Mouse (Mus musculus) T-helper 17 cell (primary cell): Measurements from ENCODE around the gene Sun1.

Experiments
- in situ Hi-C, 2 experiments: fragments of 300-600 bp; cut with MboI, MseI; formaldehyde crosslinking; loops; 1 replicate in 1 of 2; 2 replicates in 1 of 2; pipeline ENCODE4 v1.15.1; 2025; ENCODE audit warnings: high pct_unique_total_duplicates in 2 of 2

Gene Sun1

DNA sequence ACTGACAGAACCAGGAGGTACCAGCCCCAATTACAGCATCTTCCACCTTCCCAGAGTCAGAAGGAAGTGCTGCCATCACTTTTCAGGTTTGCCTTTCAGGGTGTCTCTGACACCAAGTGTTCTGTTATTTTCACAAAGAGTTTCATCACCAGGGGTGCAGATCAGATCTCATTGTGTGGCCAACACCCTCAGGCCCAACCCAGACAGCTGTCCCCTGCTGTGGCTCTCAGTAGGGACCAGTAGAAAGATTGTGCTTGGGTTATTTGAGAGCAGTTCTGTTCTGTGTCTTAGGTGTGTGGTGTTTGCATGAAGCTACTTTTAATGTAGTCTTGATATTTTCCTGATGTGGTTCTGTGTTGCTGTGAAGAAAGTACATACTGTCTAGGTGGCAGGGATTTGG lies 7.7 kb downstream of the Sun1 start:
- in situ Hi-C loops: no loop called here

DNA sequence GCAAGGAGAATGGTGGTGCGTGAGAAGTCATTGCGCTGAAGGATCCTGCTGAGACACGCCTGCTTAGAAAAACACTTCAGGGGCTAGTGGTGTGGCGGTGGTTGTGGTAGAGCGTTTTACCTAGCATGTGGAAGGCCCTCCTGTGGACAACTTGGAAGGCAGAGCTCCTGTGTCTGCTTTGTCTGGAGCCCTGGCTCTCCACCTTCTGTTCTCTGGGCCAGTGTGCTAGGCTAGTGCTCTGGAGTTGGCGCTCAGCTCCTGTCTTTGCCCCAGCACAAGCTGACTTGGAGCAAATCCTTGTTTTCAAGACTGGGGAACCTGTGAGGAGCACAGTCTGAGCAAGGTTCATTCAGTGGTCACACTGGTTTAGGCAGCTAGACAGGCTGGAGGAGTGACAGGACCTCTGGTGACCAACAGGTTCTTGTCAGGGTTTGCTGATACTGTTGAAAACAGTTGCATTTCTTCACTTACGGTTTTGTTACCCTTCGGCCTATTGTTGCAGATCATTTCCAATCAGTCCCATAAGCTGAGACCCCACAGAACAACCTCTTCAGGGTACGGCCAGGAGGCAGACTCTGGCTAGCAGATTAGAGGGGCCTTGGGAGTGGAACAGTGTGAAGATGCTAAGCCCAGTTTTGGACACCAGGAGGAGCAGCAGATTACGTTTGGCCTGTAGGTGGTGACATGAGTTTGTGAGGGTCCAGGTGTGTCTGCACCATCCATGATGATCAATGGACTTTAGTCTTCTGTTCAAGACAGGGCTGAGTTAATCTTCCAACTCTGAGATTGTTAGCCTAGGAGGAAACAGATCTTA lies 8.6 kb downstream of the Sun1 start:
- in situ Hi-C loops: no loop called here

DNA sequence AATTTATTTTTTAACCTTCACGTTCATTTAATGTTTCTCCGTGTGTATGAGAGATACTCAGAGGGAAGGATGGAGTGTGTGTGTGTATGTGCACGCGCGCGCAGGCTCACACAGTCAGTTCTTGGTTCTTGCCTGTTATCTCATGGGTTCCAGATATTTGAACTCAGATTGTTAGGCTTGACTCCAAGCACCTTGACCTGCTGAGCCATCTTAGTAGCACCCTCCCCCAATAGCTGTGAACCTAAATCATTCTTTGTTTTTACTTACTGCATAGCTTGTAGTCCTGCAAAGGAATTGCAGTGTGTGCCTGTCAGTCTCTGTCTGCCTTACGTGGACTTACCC lies 9.2 kb downstream of the Sun1 start:
- in situ Hi-C loops: no loop called here

DNA sequence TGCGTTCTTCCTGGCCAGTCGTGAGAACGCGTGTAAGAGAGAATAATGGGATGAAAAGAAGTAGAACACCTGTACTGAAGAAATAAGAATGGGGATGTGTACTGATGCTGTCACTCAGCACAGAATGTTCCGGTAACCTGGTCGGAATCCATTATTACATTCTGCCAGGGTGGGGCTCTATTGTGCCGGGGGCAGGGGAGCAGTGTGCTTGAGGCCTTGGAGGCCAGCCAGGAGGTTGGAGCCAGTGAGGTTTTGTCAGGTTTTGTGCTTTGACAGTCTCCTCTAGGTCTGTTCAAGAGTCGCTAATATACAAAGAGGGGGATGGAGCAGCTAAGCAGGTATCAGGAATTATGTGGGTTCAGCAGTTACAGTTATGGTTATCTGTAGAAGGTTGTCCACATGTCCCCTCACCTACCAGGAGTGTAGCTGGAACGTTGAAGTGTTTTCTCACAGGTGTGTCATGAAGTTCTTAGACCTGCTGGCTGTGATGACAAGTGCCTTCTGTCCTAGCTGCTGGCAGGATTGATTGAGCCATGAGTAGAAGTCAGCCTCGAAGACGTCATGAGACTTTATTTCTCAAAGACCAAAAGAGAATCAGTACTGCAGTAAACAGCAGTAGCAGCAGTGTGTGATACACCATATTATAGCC lies 11.4 kb downstream of the Sun1 start:
- in situ Hi-C loops: no loop called here

DNA sequence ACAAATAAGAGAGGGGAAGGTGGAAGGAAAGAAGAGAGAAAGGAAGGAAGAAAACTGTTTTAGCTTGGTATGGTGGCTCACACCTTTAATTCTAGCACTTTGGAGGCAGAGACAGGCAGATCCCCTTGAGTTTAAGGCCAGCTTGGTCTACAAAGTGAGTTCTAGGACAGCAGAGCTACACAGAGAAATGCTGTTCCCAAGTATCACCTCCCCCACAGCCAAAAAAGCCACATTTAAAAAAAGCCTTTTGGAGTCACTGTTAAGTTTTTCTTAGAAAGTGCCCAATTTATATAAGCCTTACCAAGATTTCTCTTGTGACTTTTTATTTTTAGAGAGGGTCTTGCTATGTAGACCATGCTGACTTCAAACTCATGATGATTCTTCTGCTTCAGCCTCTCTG lies 13.9 kb downstream of the Sun1 start:
- in situ Hi-C loops: no loop called here

DNA sequence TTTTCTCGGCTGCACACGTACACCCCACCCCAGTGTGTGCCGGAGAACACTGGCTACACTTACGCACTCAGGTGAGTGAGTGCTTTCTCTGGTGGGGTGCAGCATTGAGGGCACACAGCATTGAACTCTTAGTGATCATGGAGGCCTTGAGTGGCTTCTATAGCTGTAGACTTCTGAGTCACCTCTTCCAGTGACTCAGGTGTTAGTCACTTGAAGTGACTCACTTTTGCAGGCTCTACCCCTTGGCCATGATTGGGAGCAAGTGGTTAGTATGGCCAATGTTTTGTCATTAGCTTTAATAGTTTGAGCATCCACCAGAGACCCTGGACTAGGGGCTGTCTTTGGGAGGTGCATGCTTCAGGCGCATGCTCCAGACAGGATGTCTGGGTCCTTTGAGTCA lies 14.7 kb downstream of the Sun1 start:
- in situ Hi-C loops: no loop called here

DNA sequence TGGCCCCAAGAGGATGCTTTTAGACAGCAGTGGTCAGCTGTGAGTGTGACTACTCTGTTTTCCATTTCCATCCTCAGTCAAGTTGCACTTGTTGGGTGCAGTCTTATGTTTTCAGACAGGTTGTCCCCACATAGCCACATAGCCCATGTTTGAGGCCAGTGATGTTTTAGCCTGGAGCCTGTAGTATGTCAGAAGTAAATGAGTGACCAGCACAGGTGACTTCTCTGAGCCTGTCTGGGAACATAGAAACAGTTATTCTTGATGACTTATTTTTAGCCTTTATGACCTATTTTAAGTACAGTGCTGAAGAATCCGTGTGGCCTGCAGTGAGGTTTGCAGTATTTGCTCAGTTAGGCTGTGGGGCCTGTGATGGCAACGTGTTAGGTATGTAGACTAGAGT lies 15.7 kb downstream of the Sun1 start:
- in situ Hi-C loops: no loop called here

DNA sequence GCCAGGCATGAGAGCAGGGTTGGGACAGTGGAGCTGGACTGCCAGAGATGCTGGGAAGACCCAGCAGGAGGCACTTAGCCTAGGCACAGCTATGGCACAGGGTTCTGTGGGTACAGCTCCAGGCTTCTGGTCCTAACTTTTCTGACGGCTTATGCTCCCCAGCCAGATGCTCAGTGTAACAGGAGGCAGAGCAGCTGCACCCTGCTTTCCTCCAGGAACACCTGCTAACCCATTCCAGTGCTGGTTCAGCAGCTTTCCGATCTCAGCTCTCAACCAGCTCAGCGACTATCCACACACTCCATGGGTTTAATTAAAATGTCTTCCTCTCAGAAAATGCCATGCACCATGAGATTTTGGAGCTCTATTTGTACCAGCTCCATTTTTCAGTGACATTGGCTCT lies 16.3 kb downstream of the Sun1 start:
- in situ Hi-C loops: no loop called here

DNA sequence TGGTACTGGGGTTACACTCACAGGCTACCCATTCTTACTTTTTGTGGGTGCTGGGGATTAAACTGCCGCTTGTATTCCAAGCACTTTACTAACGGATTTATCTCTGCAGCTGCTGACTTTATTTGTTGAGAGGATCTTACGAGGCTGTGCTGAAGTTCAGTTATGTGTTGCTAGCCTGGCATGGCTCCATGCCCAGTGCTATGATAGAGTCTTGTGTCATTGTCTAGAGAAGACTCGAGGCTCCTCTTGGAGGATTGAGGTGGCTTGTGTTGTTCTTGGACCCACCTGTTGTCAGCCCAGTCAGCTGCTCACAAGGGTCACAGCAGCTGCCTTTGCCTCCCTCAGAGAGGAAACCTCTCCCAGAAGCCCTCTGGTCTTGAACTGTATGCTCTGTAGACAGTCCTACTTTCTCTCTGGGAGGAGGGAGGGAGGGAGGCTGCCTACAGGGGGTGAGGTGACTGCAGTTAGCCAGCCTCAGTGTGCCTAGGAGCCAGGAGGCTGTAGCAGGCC lies 19.6 kb downstream of the Sun1 start:
- in situ Hi-C loops: no loop called here

DNA sequence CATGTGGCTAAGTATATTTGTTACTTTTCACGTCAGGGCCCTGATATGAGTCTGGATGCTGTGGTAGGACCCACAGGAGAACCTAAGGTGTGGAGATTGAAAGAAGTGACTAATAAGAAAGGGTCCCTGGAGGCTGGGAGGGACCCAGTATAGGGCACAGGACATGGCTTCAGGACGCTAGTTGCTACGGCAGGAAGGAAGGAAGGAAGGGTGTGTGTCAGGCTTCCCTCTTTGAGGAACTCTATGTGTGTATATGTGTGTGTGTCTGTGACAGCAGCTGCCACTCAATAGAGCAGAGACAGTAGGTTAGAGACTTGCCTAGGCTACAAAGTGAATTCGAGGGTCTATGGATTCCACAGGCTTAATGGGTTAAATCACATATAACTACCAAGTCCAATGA lies 20.2 kb downstream of the Sun1 start:
- in situ Hi-C loops: no loop called here

DNA sequence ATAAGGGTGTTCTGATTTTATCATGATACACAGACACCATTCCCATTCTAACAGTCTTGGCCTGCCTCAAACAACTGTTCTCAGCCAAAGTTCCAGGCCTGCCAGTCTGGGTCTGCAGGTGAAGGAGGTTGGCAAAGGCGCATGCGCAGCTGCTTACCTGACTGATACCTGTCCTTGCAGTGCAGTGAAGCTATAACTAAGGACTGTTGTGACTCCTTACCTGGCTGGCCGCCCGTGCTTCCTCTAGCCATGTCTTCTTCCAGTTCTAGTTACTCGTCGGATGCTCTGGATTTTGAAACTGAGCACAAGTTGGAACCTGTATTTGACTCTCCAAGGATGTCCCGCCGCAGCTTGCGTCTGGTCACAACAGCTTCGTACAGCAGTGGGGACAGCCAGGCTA lies 22.9 kb downstream of the Sun1 start:
- in situ Hi-C loops: no loop called here

DNA sequence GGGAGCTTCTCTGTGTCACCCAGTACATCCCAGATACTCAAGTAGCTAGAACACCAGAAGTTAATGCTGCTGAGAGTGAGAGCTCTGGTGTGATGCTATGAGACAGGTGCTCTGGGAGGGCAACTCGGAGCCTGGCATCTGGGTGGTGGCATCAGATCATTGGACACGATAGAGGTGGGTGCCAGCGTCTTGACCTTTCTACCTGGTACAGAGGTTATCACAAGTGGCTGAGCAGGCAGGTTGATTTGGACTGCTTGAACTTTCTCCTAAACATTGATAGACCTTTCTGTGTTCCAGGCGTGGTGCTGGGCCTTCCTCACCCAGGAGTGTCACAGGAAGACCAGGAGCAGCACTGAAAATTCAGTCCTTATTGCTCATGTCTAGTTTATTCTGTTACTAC lies 26.8 kb downstream of the Sun1 start:
- in situ Hi-C loops: no loop called here

DNA sequence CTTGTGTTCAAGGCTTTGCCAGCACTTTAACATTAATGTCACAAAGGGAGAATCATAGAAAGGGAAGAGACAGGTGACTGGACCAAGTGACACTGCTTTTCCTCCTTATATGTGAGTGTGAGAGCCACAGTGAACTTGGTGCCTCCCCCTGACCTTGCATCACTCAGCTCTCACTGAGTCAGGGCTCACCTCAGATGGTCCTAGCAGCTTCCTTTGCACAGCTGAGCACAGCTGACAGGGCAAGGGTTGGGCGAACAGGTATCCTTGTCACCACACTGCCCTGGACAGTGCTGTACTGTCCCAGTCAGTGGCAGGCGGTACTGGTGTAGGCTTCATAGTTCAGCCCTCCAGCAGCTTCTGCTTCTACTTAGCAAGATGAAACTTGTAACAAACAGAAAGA lies 27.2 kb downstream of the Sun1 start:
- in situ Hi-C loops: no loop called here

DNA sequence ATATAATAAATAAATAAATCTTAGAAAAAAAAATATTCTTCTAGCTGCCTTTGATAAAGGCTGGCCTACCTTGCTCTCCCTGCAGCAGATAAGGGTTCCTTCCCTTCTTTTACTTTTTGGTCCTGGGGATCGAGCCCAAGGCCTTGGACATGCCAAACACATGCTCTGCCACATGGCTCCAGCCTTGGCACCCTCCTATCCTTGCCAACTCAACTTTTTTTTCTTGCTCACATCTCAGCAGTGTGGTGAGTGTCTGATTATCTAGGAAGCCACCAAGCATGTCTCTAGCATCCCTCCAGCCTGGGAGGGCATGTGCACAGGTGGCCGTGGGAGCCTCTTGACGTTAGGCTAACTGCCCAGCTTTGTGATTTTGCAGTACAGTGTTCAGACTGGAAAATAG lies 27.9 kb downstream of the Sun1 start:
- in situ Hi-C loops: no loop called here

DNA sequence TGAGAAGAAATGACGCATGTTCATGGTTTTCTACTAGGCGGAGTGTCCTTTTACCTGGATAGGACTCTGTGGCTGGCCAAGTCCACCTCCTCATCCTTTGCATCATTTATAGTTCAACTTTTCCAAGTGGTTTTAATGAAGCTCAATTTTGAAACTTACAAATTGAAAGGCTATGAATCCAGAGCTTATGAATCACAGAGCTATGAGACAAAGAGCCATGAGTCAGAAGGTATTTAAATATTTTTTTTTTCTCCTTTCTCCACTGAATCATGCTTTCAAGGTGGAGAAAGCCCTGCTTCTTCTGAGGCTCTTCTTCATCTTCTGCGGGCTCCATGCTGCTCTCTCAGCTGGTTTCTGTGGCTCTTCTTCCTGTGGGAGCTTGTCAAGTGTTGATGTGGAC lies 29.3 kb downstream of the Sun1 start:
- in situ Hi-C loops: no loop called here

DNA sequence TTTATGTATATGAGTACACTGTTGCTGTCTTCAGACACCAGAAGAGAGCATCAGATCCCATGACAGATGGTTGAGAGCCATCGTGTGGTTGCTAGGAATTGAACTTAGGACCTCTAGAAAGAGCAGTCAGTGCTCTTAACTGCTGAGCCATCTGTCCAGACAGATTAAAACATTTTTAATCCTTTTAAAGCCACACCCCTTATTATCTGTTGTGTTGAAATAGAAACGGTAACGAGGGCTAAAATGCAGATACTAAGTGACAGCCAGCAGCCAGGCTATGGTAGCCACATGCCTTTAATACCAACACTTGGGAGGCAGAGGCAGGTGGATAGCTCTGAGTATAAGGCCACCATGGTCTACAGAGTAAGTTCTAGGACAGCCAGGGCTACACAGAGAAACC lies 31.6 kb downstream of the Sun1 start:
- in situ Hi-C loops: no loop called here

DNA sequence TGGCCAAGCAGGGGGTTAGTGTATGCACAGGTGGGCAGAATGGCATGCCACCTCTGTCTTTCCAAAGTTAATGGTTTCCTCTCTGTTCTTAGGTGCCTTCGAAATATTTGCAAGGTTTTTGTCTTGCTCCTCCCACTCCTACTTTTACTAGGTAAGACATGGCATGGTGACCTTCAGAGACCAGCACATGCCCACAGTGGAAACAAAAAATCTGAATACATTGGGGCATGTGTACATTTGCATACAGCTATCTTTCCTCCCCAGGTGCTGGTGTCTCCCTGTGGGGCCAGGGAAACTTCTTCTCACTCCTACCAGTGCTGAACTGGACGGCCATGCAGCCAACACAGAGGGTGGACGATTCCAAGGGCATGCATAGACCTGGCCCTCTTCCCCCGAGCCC lies 34.0 kb downstream of the Sun1 start:
- in situ Hi-C loops: no loop called here

DNA sequence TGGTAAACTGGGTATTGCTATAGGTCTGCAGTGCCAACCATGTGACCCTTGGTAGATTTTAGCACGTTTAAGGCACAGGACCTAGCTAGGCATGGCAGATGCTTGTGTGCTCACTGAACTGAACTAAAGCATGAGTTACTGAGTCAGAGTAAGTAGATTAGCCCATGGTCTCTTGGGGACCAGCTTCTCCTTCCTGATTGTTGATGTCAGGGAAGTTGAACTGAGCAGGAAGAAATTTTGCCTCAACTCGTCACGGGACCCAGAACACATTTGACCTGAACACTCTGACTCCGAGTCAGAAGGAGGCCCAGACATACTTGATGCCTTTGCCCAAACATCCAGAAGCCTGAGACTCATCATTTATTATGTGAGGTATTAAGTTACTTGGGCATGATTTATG lies 37.0 kb downstream of the Sun1 start:
- in situ Hi-C loops: no loop called here

DNA sequence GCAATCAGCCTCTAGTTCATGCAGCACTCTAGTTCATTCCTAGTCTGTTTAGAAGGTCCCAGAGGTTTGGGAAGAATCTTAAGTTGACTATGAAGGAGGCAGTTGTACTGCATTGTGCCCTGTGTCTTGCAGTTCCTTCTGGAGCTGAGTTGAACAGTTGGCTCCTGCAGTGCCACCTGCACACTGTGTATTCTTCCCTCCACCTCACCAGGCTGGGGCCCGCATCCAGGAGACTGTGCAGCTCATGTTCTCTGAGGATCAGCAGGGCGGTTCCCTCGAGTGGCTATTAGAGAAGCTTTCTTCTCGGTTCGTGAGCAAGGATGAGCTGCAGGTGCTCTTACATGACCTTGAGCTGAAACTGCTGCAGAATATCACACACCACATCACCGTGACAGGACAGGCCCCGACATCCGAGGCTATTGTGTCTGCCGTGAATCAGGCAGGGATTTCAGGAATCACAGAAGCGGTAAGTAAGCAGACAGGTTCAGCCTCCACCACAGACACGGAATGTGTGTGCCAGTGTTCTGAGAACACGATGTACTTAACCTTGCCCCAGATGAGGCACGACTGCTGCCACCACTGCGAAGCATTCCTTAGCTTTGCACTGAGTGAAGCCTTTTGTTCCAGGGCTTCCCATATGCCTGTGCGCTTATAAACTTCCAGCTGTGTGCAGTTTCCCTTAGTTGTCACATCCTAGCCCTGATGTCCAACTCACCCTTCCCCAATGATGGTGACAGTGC lies 40.8 kb downstream of the Sun1 start:
- in situ Hi-C loops: no loop called here

DNA sequence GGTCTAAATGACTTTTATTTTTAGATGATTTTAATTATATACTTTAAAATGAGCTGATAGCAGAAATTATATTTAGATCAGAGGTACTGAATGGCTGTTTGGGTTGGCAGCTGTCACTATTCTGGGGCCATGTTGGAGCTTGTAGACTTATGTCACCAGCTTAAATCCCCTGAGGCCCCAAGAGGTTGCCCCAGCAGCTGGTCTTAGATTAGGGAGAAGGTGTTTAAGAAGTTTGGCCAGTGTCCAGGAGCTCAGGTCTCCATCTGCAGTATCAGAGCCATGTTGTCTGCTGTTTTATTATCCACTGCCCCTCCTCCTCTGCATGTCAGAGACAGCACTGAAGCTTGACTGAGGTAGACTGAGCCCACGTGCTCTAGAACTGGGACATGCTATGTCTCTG lies 42.9 kb downstream of the Sun1 start:
- in situ Hi-C loops: no loop called here

DNA sequence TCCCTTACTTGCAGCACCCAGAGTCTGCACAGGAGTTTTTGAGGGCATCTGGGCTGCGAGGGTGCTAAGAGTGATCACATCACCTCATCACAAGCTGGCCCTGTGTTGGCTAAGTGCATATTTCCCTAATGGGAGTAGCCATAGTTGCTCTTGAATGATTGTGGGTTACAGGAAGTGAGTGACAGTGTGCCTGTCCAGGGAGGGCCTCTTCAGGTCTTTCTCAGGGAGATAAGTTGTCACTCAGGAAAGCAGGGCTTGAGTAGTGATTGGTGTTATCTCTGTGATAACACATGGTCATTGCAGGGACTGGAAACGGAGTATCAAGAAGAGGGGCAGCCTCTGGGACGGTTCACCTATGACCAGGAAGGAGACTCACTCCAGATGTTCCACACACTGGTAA lies 47.3 kb downstream of the Sun1 start:
- in situ Hi-C loops: loop anchor here in 1 of 2 experiments (5.0 kb wide), 1 partner anchor 95 kb away; the partner anchor contains the start of genes Dnaaf5 and Prkar1b

DNA sequence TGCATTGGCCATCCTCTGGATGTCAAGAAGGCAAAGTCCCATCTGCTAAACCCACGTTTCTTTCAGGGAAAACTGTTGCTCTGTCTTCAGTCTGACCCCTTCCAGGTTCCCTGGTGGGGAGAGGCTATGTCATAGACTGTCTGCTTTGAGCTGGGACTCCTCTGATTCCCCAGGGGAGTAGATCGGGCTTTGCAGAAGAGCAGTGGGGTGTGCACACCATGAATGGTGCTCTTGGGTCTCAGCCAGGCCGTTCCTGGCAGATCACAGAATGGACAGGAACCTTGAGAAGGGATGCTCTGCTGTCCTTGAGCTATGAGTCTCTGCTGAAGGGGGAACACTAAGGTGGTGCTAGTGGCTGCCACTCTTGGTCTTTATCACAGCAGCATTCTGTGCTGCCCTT lies 48.4 kb downstream of the Sun1 start:
- in situ Hi-C loops: loop anchor here in 1 of 2 experiments (5.0 kb wide), 1 partner anchor 97 kb away; the partner anchor contains the start of genes Dnaaf5 and Prkar1b
